Mouse (Mus musculus) cortical plate, adult 2 months (tissue): ENCODE results near the gene Syt13.

Source experiments
- CTCF ChIP-seq: fragments of 200-500 bp; IDR thresholded peaks from 2 replicates; pipeline ENCODE4 v1.5.1; 2011; ENCODE audit warnings: mild to moderate bottlenecking, control low read depth, low read length; ENCODE audit not compliant: insufficient read depth; ENCODE audit errors: extremely low read depth
- POLR2A ChIP-seq: fragments of 200-500 bp; IDR thresholded peaks from 2 replicates; pipeline ENCODE4 v1.6.1; 2011; ENCODE audit warnings: mild to moderate bottlenecking, low read length, control low read depth; ENCODE audit not compliant: insufficient read depth; ENCODE audit errors: extremely low read depth

DNA sequence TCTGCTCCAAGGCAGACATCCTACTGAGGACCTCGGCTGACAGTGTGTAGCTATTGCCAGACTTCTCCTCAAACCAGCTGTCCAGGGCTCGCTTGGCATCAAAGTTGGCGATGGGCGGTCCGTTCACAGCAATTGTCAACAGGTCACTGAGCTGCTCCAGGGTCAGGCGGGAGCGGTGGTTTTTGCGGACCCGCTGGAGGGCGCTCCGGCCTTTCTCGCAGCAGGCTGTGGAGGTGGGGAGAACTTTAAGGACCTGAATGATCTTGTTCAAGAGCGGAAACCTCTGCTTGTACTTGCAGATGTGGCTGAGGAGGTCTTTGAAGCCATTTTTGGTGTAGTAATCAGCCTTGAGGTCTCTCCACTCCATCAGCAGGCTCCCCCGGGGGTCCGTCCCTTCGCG, 57.2 kb downstream of the Syt13 start:
- no peak for TF ChIP-seq CTCF
- TF ChIP-seq POLR2A = no peak
